Mouse (Mus musculus) forebrain, embryonic 11.5 days (tissue): ENCODE data around the gene Plpp7. TPM values are rescaled to one million over a fixed set of nuclear protein-coding genes. Genes with fewer than 3 reads are reported as not detected.

Experiments
- ATAC-seq: fragments of 200-750 bp; cut with Nextera tagmentation; replicated peaks from 2 replicates; pipeline ENCODE4 v1.8.0; 2017; ENCODE audit warnings: moderate TSS enrichment; ENCODE audit not compliant: low FRiP score
- DNase-seq: peaks from one replicate; pipeline ENCODE4 v3.0.0-alpha.2; 2017; ENCODE audit warnings: low spot score
- H3K27ac ChIP-seq: fragments of 300-500 bp; sonication (generic); 2 replicates; pipeline ENCODE4 v1.5.1; 2014; ENCODE audit warnings: low read depth, low read length
- H3K27me3 ChIP-seq: fragments of 300-500 bp; sonication (generic); 2 replicates; pipeline ENCODE4 v1.6.1; 2014; ENCODE audit warnings: mild to moderate bottlenecking, low read length, mixed read lengths; ENCODE audit not compliant: control insufficient read depth, insufficient read depth
- H3K36me3 ChIP-seq: fragments of 300-500 bp; sonication (generic); 2 replicates; pipeline ENCODE4 v1.6.1; 2014; ENCODE audit warnings: mild to moderate bottlenecking, low read length, moderate library complexity, mixed read lengths; ENCODE audit not compliant: control insufficient read depth, insufficient read depth
- H3K4me1 ChIP-seq: fragments of 300-500 bp; sonication (generic); replicated peaks from 2 replicates; pipeline ENCODE4 v1.6.1; 2014; ENCODE audit warnings: low read length, mixed read lengths; ENCODE audit not compliant: control insufficient read depth, insufficient read depth
- H3K4me2 ChIP-seq: fragments of 300-500 bp; sonication (generic); 2 replicates; pipeline ENCODE4 v1.6.1; 2014; ENCODE audit warnings: low read depth, mild to moderate bottlenecking, low read length, moderate library complexity, mixed read lengths; ENCODE audit not compliant: severe bottlenecking
- H3K4me3 ChIP-seq: fragments of 300-500 bp; sonication (generic); 2 replicates; pipeline ENCODE4 v1.5.1; 2014; ENCODE audit warnings: low read depth, low read length
- H3K9ac ChIP-seq: fragments of 300-500 bp; sonication (generic); 2 replicates; pipeline ENCODE4 v1.6.1; 2014; ENCODE audit warnings: low read length
- H3K9me3 ChIP-seq: fragments of 300-500 bp; sonication (generic); 2 replicates; pipeline ENCODE4 v1.6.1; 2016; ENCODE audit warnings: low read length, mixed read lengths; ENCODE audit not compliant: control insufficient read depth
- WGBS: fragments of 180-500 bp; shearing (Covaris S2); extraction: QIAGEN DNeasy Blood & Tissue Kit; methylation state at CpG from one replicate; pipeline ENCODE4 v1.1.7; 2014; 5-methylcytosine and 5-hydroxymethylcytosine counted together
- polyA plus RNA-seq: library from polyadenylated mRNA; unstranded; fragments of >200 nt; fragmentation: Nextera tagmentation; extraction: Ambion mirVana; gene quantifications from 2 replicates; pipeline ENCODE4 v1.2.1, GENCODE M21; 2014

Gene Plpp7
- polyA plus RNA-seq, 1 experiment from 2014 or later, result 5.7 TPM

DNA sequence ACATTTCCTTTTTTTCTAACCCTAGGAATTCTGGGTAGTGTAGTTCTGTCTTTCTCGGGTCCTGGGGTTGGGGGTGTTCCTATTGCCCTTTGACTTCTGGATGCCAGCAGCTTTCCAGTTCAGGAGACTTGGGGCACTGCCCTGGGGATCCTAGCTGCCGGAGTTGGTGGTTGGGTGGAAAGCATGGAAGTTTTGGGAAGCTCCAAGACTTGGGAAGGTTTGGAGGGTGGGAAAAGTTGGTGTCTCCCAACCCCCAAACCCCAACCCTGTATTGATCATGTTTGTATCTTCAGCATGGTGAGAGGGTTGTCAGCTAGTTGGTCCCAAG, 10.5 kb upstream of the Plpp7 start:
- no peak for ATAC-seq
- WGBS, result 35% methylated on average over 2 of the region's 2 CpGs

DNA sequence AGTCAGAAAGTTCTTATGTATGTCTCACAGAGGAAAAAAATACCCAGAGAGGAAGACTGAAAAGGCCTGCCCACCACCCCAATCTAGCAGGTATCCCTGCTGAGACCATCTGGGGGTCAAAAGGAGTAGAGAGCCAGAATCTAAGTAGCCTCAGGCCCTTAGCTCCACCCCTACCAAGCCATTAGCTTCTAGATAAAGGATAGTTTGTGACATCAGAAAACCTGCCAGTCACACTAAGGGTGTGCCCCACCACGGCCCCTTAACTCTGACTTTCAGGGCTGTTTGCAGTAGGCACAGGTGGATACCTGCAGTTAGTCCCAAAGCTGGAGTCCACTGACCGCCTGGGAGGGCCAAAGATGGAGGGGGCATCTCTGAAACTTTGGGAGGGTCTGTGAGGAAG, 10.1 kb upstream of the Plpp7 start:
- H3K9me3 ChIP-seq, result no peaks in the 10 kb centered on the region
- no peaks in the 10 kb centered on the region for H3K36me3 ChIP-seq
- no peak overlapping the region for H3K27ac ChIP-seq
- H3K9ac ChIP-seq, result no peak overlapping the region
- no peak overlapping the region for H3K4me2 ChIP-seq
- 73% methylated on average over 2 of the region's 2 CpGs for WGBS
- no peak for DNase-seq
- peaks cover 65% of the 10 kb centered on the region for H3K27me3 ChIP-seq
- no peak overlapping the region for H3K4me3 ChIP-seq
- peaks cover 22% of the 10 kb centered on the region for H3K4me1 ChIP-seq
- ATAC-seq, result no peak

More for the DNA sequence above, 10.5 kb upstream of the Plpp7 start:
- Histone ChIP-seq H3K4me1 (peaks cover 22% of the 10 kb centered on the region), H3K27ac (no peak overlapping the region), H3K36me3 (no peaks in the 10 kb centered on the region), H3K4me3 (peak overlapping the region; percentile 56), H3K9me3 (no peaks in the 10 kb centered on the region), H3K27me3 (peaks cover 65% of the 10 kb centered on the region), H3K4me2 (peak overlapping the region; percentile 99), H3K9ac (no peak overlapping the region; the same call in 1 of the 2 replicates)
- no peak for DNase-seq

DNA sequence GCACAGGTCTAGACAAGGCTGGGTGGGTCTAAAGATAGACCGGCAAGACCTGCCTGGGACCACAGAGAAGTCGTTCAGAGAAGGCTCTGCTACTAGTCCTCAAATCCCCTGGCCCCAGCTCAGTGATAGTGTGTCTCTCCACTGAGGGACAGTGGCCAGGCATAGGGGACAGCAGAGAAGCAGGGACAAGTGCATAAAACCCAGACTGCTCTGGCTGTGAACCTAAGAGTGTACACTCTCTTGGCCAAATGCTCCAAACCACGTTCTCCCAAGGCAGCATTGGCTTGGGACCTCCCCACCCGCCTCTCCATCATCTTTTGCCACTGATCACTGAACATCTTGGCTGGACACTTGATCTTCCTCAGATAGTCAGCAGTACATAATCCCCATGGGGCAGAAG, 7.7 kb upstream of the Plpp7 start:
- H3K27ac ChIP-seq, result no peak overlapping the region
- H3K4me2 ChIP-seq, result no peak overlapping the region
- no peak overlapping the region for H3K4me3 ChIP-seq
- no peaks in the 10 kb centered on the region for H3K36me3 ChIP-seq
- H3K9ac ChIP-seq, result no peak overlapping the region
- H3K9me3 ChIP-seq, result no peaks in the 10 kb centered on the region
- peaks cover 53% of the 10 kb centered on the region for H3K27me3 ChIP-seq
- H3K4me1 ChIP-seq, result peaks cover 22% of the 10 kb centered on the region
- 66% methylated on average over 4 of the region's 4 CpGs for WGBS
- ATAC-seq (no peak), DNase-seq (no peak)

DNA sequence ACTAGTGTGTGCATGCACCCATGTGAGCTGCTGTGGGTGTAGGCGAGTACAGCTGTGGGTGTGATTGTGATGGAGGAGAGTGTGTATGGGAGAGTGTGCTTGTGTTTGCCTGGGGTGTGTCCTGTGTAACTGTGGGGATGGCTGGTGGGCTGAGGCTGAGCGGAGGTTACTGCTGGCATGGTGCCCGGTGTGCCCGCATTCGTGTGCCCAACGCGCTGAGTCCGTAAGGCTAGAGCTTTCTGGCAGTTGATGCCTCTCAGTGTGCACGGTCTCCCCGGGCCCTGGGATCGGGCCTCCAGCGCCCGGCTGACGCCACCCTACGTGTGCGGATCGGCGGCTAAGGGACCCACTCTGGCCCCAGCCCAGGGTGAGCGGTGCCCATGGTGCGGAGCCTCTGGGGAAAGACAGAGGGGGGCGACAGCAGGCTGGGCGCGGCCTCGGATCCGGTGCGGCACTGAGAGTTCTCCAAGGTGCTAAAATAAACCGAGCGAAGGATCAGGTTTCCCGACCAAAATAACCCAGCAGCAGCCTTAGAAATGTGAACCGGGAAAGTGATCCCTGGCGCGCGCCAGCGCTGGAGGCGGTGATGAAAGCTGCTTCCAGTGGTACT, 6.9 kb upstream of the Plpp7 start:
- peak overlapping the region; percentile 32 for H3K4me2 ChIP-seq
- H3K36me3 ChIP-seq, result no peaks in the 10 kb centered on the region
- H3K4me3 ChIP-seq, result peak overlapping the region; percentile 10; the same call in 1 of the 2 replicates
- H3K4me1 ChIP-seq, result peaks cover 16% of the 10 kb centered on the region
- peaks cover 44% of the 10 kb centered on the region for H3K27me3 ChIP-seq
- H3K9me3 ChIP-seq, result no peaks in the 10 kb centered on the region
- H3K9ac ChIP-seq, result no peak overlapping the region; the same call in 1 of the 2 replicates
- DNase-seq (no peak), ATAC-seq (no peak)
- no peak overlapping the region for H3K27ac ChIP-seq
- WGBS, result 10% methylated on average over 35 of the region's 35 CpGs

DNA sequence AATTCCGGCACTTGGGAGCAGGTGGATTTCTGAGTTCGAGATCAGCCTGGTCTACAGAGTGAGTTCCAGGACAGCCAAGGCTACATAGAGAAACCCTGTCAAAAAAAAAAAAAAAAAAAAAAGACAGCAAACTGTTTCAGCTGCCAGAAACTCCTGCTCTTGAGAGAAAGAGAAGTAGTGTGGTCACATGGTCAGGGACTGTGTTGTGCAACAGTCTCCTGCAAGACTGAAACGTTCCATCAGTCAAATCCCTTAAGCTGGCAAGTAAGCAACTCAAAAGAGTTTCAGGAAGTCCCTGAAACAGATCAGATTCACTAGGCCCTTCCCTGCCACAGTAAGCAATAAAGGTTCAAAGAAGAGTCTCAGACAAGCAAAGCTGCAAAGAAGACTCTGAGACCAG, 5.7 kb upstream of the Plpp7 start:
- no peaks in the 10 kb centered on the region for H3K9me3 ChIP-seq
- H3K27me3 ChIP-seq, result peaks cover 33% of the 10 kb centered on the region
- H3K4me2 ChIP-seq, result no peak overlapping the region
- ATAC-seq (no peak), DNase-seq (no peak)
- H3K9ac ChIP-seq, result no peak overlapping the region
- H3K36me3 ChIP-seq, result no peaks in the 10 kb centered on the region
- H3K4me3 ChIP-seq, result no peak overlapping the region
- H3K4me1 ChIP-seq, result peaks cover 6% of the 10 kb centered on the region
- H3K27ac ChIP-seq, result no peak overlapping the region
- 83% methylated on average over 3 of the region's 3 CpGs for WGBS

DNA sequence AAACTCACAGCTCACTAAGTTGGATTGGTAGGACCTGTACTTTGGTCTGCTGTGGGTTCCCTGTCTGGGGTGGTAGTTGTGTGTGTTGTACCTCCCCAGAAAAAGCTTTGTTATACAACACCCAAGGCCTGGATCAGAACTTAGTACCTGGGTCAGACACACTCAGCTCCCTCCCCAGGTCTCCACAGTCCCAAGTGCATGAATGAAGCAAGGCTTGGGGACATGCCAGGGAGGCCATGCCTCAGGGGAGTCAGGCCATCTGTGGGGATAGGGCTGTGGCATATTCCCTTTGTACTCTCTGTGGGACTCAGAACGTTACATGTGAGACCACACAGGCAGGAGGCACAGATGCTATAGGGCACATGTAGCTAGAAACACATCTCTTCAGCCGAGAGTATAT, 5.2 kb upstream of the Plpp7 start:
- Histone ChIP-seq H3K27ac (no peak overlapping the region), H3K4me2 (no peak overlapping the region), H3K9me3 (no peaks in the 10 kb centered on the region), H3K4me3 (no peak overlapping the region), H3K4me1 (peaks cover 6% of the 10 kb centered on the region), H3K9ac (no peak overlapping the region), H3K36me3 (no peaks in the 10 kb centered on the region), H3K27me3 (peaks cover 28% of the 10 kb centered on the region)
- DNase-seq, result no peak
- ATAC-seq, result no peak
- 90% methylated on average over 2 of the region's 2 CpGs for WGBS

DNA sequence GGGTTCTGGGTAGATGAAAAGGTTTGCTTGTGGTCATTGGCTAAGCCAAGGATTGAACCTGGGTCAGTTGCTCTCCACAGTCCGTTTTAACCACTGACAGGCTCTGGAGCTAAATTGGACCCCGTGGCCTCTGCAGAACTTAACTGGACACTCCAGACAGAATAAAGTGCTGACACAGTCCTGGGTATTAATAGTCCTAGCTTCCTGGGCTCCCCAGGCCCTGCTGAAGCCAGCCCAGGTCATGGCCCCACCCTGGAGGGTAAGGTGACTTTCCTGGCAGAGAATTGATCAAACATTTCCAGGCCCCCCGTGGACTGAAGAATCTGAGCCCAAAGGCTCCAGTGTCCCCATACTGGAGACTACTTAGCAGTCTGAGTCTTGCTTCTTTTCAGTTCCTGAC, 3.4 kb upstream of the Plpp7 start:
- Histone ChIP-seq H3K36me3 (no peaks in the 10 kb centered on the region), H3K9ac (no peak overlapping the region), H3K4me3 (no peak overlapping the region), H3K9me3 (no peaks in the 10 kb centered on the region), H3K4me2 (no peak overlapping the region), H3K27ac (no peak overlapping the region), H3K27me3 (peaks cover 17% of the 10 kb centered on the region), H3K4me1 (peaks cover 9% of the 10 kb centered on the region)
- WGBS, result 59% methylated on average over 3 of the region's 3 CpGs
- ATAC-seq, result no peak
- no peak for DNase-seq

DNA sequence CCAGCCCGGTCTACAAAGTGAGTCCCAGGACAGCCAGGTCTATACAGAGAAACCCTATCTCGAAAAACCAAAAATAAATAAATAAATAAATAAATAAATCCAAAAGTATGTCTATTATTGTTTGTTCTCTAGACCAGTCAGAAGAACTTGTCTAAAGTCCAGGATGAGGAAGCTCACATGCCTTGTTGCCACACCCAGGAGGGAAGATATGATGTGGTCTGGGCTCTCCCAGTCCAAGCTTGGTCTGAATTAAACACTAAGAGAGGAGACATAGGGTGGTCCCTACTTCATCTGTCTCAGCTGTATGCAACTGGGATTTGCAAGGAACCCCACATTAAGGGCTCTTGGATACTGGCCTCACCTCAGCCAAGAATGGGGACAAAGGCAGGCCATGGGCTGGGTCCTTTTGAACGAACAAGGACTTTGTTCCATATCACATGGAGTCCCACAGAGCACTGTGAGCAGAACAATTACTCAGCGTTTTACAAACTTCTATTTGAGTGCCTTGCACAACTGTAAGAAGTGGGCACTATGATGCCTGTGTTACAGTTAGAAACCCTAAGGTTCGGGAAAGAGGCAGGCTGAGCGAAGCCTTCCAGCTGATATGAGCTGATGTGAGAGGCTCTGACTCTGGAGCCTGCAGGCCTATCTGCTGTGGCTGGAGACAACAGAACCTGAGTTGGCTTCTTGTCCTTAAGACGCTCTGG, 1.2 kb upstream of the Plpp7 start:
- Histone ChIP-seq H3K27me3 (peaks cover 3% of the 10 kb centered on the region), H3K4me3 (no peak overlapping the region), H3K9ac (no peak overlapping the region), H3K4me2 (no peak overlapping the region), H3K27ac (no peak overlapping the region), H3K36me3 (no peaks in the 10 kb centered on the region), H3K9me3 (no peaks in the 10 kb centered on the region), H3K4me1 (peaks cover 2% of the 10 kb centered on the region; the same call in 1 of the 2 replicates)
- ATAC-seq (no peak), DNase-seq (no peak)
- 85% methylated on average over 7 of the region's 7 CpGs for WGBS

DNA sequence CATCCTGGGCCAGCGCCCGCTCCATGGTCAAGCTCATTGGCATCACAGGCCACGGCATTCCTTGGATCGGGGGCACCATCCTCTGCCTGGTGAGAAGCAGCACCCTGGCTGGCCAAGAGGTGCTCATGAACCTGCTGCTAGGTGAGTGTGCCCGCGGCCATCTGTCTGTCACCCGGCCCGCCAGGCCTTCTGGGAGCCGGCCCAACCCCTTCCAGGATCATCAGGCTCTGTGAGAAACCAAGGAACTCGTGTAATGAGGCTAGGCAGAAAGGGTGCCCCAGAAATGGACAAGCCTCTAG, 743 bp downstream of the Plpp7 start:
- H3K36me3 ChIP-seq, result no peaks in the 10 kb centered on the region
- ATAC-seq (no peak), DNase-seq (no peak)
- no peaks in the 10 kb centered on the region for H3K27me3 ChIP-seq
- no peaks in the 10 kb centered on the region; the same call in 1 of the 2 replicates for H3K9me3 ChIP-seq
- H3K4me1 ChIP-seq, result peaks cover 2% of the 10 kb centered on the region; the same call in 1 of the 2 replicates
- WGBS, result 86% methylated on average over 10 of the region's 10 CpGs
- no peak overlapping the region for H3K27ac ChIP-seq
- peak overlapping the region; percentile 49 for H3K9ac ChIP-seq
- H3K4me2 ChIP-seq, result peak overlapping the region; percentile 43
- H3K4me3 ChIP-seq, result peak overlapping the region; percentile 28
